Mouse (Mus musculus): ENCODE measurements at regions not wholly inside any gene's neighbourhood (a gene's known extent, or its start where the extent isn't known, plus 50 kb on each side); places are given as distances from the start of the nearest gene placed in this dataset.

DNA sequence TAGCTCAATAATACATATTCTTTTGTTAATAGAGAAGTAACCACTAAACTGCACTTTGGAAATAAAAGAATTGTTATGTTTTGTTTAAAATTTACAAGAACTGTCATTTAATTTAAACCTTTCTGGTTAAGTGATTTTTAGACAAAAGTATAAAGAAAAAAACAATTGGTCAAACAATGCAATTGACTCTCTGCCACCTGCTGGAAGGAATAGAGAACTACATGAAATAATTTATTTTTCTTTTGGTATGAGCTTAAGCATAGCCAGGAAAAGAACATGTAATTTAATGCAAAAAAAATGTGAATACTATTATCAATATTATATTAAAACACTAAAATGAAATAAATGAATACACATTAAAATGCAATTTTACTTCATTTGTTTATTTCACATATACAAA is 465.5 kb upstream of the Pcdh10 start:
- intact Hi-C loops (cut with DNase I): loop anchor here (5.0 kb wide), 1 partner anchor 1130 kb away; no protein-coding TSS in a partner anchor

DNA sequence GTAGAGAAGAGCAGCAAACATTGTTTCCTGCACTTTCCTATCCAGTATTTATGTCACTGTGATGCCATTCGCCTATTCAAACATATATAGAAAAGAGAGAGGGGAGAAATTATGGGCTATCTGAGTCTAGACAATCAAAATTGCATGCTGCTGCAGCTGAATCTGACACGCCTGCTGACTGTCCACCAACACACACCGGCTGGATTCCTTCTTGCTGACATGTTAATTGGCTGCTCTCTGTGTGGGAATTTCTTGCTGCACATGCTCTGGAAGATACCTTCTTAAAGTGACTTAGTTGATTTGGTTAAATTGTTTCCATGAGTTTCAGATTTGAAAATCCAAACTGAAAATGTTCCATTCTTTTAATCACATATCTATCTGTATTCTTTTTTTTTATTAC is 463.9 kb upstream of the Pcdh10 start:
- no peak for DNase-seq
- intact Hi-C loops (cut with DNase I): loop anchor here (5.0 kb wide), 1 partner anchor 1132 kb away; no protein-coding TSS in a partner anchor

More for the DNA sequence above, 465.5 kb upstream of the Pcdh10 start:
- DNase-seq: no peak
